ENCODE assay signal across 15 mouse cellular contexts in genomic region chr6:125743203-125744100, GRCm38 (mm10). TPM values are rescaled to one million over a fixed set of nuclear protein-coding genes. Genes with fewer than 3 reads are reported as not detected.
A peak's percentile ranks its signal among the peaks of the same experiment; 100 is the strongest.
DNase-seq lines count a peak whose midpoint lies in the region; ATAC-seq and TF ChIP-seq lines count a peak whose summit lies in the region.
"Had no signal": no experiment of that assay in that cellular context is flagged by ENCODE, and none has a peak within 500 bp of the region (broad histone marks: within the 10 kb centered on the region; RNA-seq: fewer than 3 reads in every experiment).

No protein-coding gene starts in this region.

- WGBS in intestine, postnatal 0 days = 88% methylated on average over 10 of the region's 10 CpGs
- WGBS in intestine, embryonic 15.5 days = 94% methylated on average over 10 of the region's 10 CpGs
- WGBS in small intestine, adult 2 months = 84% methylated on average over 10 of the region's 10 CpGs

- no peaks in the 10 kb centered on the region for H3K27me3 ChIP-seq in intestine, postnatal 0 days (replicated peaks; ENCODE audit: control insufficient read depth, insufficient read depth, low read length)
- H3K27me3 ChIP-seq in intestine, embryonic 15.5 days (replicated peaks) = no peaks in the 10 kb centered on the region
- no peaks in the 10 kb centered on the region for H3K27me3 ChIP-seq in small intestine, adult 2 months (ENCODE audit: control insufficient read depth, insufficient read depth, low read length)
- H3K27me3 ChIP-seq: limb, embryonic 12.5 days had no signal

- no peaks in the 10 kb centered on the region for H3K36me3 ChIP-seq in intestine, postnatal 0 days (ENCODE audit: control insufficient read depth, insufficient read depth)
- no peaks in the 10 kb centered on the region for H3K36me3 ChIP-seq in intestine, embryonic 15.5 days
- H3K36me3 ChIP-seq in small intestine, adult 2 months (ENCODE audit: control insufficient read depth, insufficient read depth, low read length) = no peaks in the 10 kb centered on the region
- H3K36me3 ChIP-seq: limb, embryonic 12.5 days had no signal

- no peak overlapping the region for H3K4me3 ChIP-seq in intestine, postnatal 0 days (ENCODE audit: low read depth, low read length)
- no peak overlapping the region for H3K4me3 ChIP-seq in intestine, embryonic 15.5 days (replicated peaks)
- H3K4me3 ChIP-seq in small intestine, adult 2 months (ENCODE audit: low read depth, low read length) = no peak overlapping the region
- H3K4me3 ChIP-seq: limb, embryonic 12.5 days had no signal

- H3K4me1 ChIP-seq in intestine, postnatal 0 days (replicated peaks; ENCODE audit: control insufficient read depth, insufficient read depth, low read length) = no peaks in the 10 kb centered on the region
- H3K4me1 ChIP-seq in intestine, embryonic 15.5 days (replicated peaks) = no peaks in the 10 kb centered on the region
- H3K4me1 ChIP-seq in small intestine, adult 2 months (ENCODE audit: control insufficient read depth, insufficient read depth, insufficient read length, low read length) = no peaks in the 10 kb centered on the region

- TF ChIP-seq CTCF in intestine, postnatal 0 days (IDR thresholded peaks at IDR 0.05; ENCODE audit: low read depth) = peak; percentile 55
- TF ChIP-seq CTCF in small intestine, adult 2 months (IDR thresholded peaks at IDR 0.05; ENCODE audit: extremely low read depth, insufficient read length, insufficient replicate concordance, low read depth, low read length) = 0 out of 2 replicates have a peak, but pooled peaks have one; percentile 4

- no peak overlapping the region for H3K27ac ChIP-seq in intestine, postnatal 0 days (ENCODE audit: low read depth, low read length)
- no peak overlapping the region for H3K27ac ChIP-seq in intestine, embryonic 15.5 days
- no peak overlapping the region for H3K27ac ChIP-seq in small intestine, adult 2 months (ENCODE audit: insufficient read depth, low read depth, low read length)
- H3K27ac ChIP-seq: limb, embryonic 12.5 days had no signal

- H3K4me2 ChIP-seq in intestine, postnatal 0 days (replicated peaks; ENCODE audit: low read depth) = no peak overlapping the region
- no peak overlapping the region for H3K4me2 ChIP-seq in intestine, embryonic 15.5 days (replicated peaks)
- H3K4me2 ChIP-seq: limb, embryonic 12.5 days had no signal

- ATAC-seq in intestine, postnatal 0 days = no peak
- no peak for ATAC-seq in intestine, embryonic 15.5 days
- ATAC-seq: CD4-positive, CD25-positive, alpha-beta regulatory T cell, adult 4 months; forebrain, embryonic 16.5 days had no signal

- H3K9me3 ChIP-seq in intestine, postnatal 0 days (ENCODE audit: control insufficient read depth) = no peaks in the 10 kb centered on the region
- H3K9me3 ChIP-seq in intestine, embryonic 15.5 days = no peaks in the 10 kb centered on the region
- H3K9me3 ChIP-seq: limb, embryonic 12.5 days had no signal

- DNase-seq in lung, postnatal 4 days = peak; percentile 6 to 19
- no peak for DNase-seq in lung, postnatal 36 days
- peak; percentile 20 for DNase-seq in WW6 (ENCODE audit: low read depth, low spot score)
- no peak for DNase-seq in urinary bladder, postnatal 14 days (ENCODE audit: low spot score)
- DNase-seq in left cerebral cortex, adult 11 months (ENCODE audit: low spot score) = no peak
- DNase-seq: cerebellum, adult 11 months; kidney, adult 2 months; right cerebral cortex, postnatal 14 days; thymus, postnatal 36 days had no signal

- TF ChIP-seq POLR2A in small intestine, adult 2 months (IDR thresholded peaks at IDR 0.05; ENCODE audit: low read depth, low read length) = no peak

- no peak overlapping the region for H3K9ac ChIP-seq in intestine, postnatal 0 days (ENCODE audit: low read depth, low read length)
- H3K9ac ChIP-seq in intestine, embryonic 15.5 days = no peak overlapping the region
- H3K9ac ChIP-seq: limb, embryonic 12.5 days had no signal

RNA-seq across cellular contexts. Expression of gene Ano2, which starts 53.2 kb away (rescaled TPM):
- polyA plus RNA-seq in intestine, postnatal 0 days (2015; fragmentation: Nextera tagmentation; extraction: Ambion mirVana) = 1.5 and 1.6 TPM in 2 replicates
- 0.82 and 1.0 TPM in 2 replicates for polyA plus RNA-seq in intestine, embryonic 15.5 days (2015; fragmentation: Nextera tagmentation; extraction: Ambion mirVana)
- polyA plus RNA-seq in small intestine, adult 2 months (2012; rRNA removed) = 0.08 and 0.66 TPM in 2 replicates
- polyA plus RNA-seq: CD4-positive, CD25-positive, alpha-beta regulatory T cell, adult 4 months; limb, embryonic 12.5 days had no signal

Comparison
In these comparisons a context has a peak if more than half of its experiments do, and no peak if none do; other contexts are left out.
1. DNase-seq: peak in lung, postnatal 4 days (2 of 2) and WW6 (single experiment); none in lung, postnatal 36 days (single experiment), urinary bladder, postnatal 14 days (single experiment) and left cerebral cortex, adult 11 months (single experiment).